Mouse (Mus musculus): Measurements from ENCODE around the gene Fbxo30.
"Not testable (repeated sequence)": the region's sequence is repeated elsewhere in the genome, so short reads cannot be mapped to it uniquely, and the experiment has no call there.

DNA sequence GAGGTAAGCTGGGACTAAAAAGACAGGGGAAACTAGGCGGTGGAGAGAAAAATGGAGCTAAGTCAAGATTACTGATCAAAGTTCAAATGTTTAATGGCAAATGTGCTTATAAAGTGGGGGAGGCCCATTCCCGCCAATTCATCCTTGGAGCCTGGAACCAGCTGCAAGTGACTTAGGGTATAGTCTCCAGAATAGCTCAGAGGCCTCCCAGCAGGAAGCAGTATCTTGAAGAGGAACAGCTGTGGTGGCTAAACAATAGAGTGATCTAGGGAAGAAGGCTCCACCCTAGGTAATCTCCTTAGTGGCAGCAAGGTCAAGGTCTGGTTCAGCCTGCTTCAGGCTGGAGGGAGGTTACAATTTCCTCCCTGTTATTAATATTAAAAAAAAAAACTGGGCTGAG, 17.3 kb upstream of the Fbxo30 start:
- TF ChIP-seq POLR2A (IDR thresholded peaks at IDR 0.05; ENCODE audit: control insufficient read depth, low read depth, low read length); CTCF (IDR thresholded peaks at IDR 0.05; ENCODE audit: control insufficient read depth, insufficient read depth, insufficient replicate concordance, low read depth, low read length): not testable (repeated sequence)
